Mouse (Mus musculus) thymus, postnatal 25 days (tissue): ENCODE results near the gene Tex48.

Experiments used
- DNase-seq: peaks from one replicate; pipeline ENCODE4 v3.0.0; 2022

Gene Tex48

GRCm38 (mm10) chr4:63594459-63595110 is 27.6 kb downstream of the Tex48 start:
- no peak for DNase-seq

- no peak for DNase-seq
Observed at GRCm38 (mm10) chr4:63590538-63590937, 31.7 kb downstream of the Tex48 start.

GRCm38 (mm10) chr4:63589987-63590386 is 32.2 kb downstream of the Tex48 start:
- no peak for DNase-seq

GRCm38 (mm10) chr4:63586240-63586639 is 36.0 kb downstream of the Tex48 start:
- no peak for DNase-seq

GRCm38 (mm10) chr4:63585216-63585615 is 37.0 kb downstream of the Tex48 start:
- DNase-seq = no peak

- DNase-seq = no peak
Observed at GRCm38 (mm10) chr4:63582580-63582979, 39.6 kb downstream of the Tex48 start.

- DNase-seq = no peak
Observed at GRCm38 (mm10) chr4:63580078-63580477, 42.1 kb downstream of the Tex48 start.

- DNase-seq = no peak
Observed at GRCm38 (mm10) chr4:63579649-63580048, 42.6 kb downstream of the Tex48 start.

GRCm38 (mm10) chr4:63572621-63573020 is 49.6 kb downstream of the Tex48 start:
- no peak for DNase-seq

GRCm38 (mm10) chr4:63570208-63570781 is 51.9 kb downstream of the Tex48 start:
- no peak for DNase-seq

GRCm38 (mm10) chr4:63569322-63569721 is 52.9 kb downstream of the Tex48 start:
- no peak for DNase-seq

GRCm38 (mm10) chr4:63567712-63568390 is 54.4 kb downstream of the Tex48 start:
- DNase-seq = no peak

- DNase-seq = no peak
Observed at GRCm38 (mm10) chr4:63562742-63563141, 59.5 kb downstream of the Tex48 start.

- peak; percentile 73 for DNase-seq
Observed at GRCm38 (mm10) chr4:63561861-63562675, 60.2 kb downstream of the Tex48 start.

GRCm38 (mm10) chr4:63560079-63560478 is 62.1 kb downstream of the Tex48 start:
- DNase-seq = peak; percentile 50

GRCm38 (mm10) chr4:63559127-63559697 is 63.0 kb downstream of the Tex48 start:
- DNase-seq = peak; percentile 25

- peak; percentile 87 for DNase-seq
Observed at GRCm38 (mm10) chr4:63558407-63559081, 63.7 kb downstream of the Tex48 start, which contains the start of gene Tmem268. TSS of gene Tmem268 (plus strand) at chr4:63558781.

GRCm38 (mm10) chr4:63557124-63558059 is 64.8 kb downstream of the Tex48 start:
- peak; percentile 16 for DNase-seq
